Mouse (Mus musculus) stomach, embryonic 16.5 days (tissue): ENCODE data around the gene Naa10. TPM values are rescaled to one million over a fixed set of nuclear protein-coding genes. Genes with fewer than 3 reads are reported as not detected.

Experiments used
- ATAC-seq: fragments of 200-750 bp; cut with Nextera tagmentation; 2 replicates; pipeline ENCODE4 v1.8.0; 2017; ENCODE audit warnings: moderate number of reproducible peaks, moderate TSS enrichment; ENCODE audit not compliant: insufficient read depth, low FRiP score
- H3K27ac ChIP-seq: fragments of 300-500 bp; sonication (generic); 2 replicates; pipeline ENCODE4 v1.5.1; 2014; ENCODE audit warnings: low read length
- H3K27me3 ChIP-seq: fragments of 300-500 bp; sonication (generic); 2 replicates; pipeline ENCODE4 v1.6.1; 2014; ENCODE audit warnings: low read length, control low read depth, mixed read lengths; ENCODE audit not compliant: control insufficient read depth, insufficient read depth
- H3K36me3 ChIP-seq: fragments of 300-500 bp; sonication (generic); 2 replicates; pipeline ENCODE4 v1.6.1; 2014; ENCODE audit warnings: low read length; ENCODE audit not compliant: control insufficient read depth, insufficient read depth
- H3K4me1 ChIP-seq: fragments of 300-500 bp; sonication (generic); 2 replicates; pipeline ENCODE4 v1.6.1; 2014; ENCODE audit warnings: low read length, control low read depth, mixed read lengths; ENCODE audit not compliant: control insufficient read depth, insufficient read depth
- H3K4me2 ChIP-seq: fragments of 300-500 bp; sonication (generic); 2 replicates; pipeline ENCODE4 v1.6.1; 2014; ENCODE audit warnings: low read depth, low read length, mixed read lengths
- H3K4me3 ChIP-seq: fragments of 300-500 bp; sonication (generic); replicated peaks from 2 replicates; pipeline ENCODE4 v1.5.1; 2014; ENCODE audit warnings: mild to moderate bottlenecking, low read length
- H3K9ac ChIP-seq: fragments of 300-500 bp; sonication (generic); 2 replicates; pipeline ENCODE4 v1.6.1; 2014; ENCODE audit warnings: low read length
- H3K9me3 ChIP-seq: fragments of 300-500 bp; sonication (generic); replicated peaks from 2 replicates; pipeline ENCODE4 v1.6.1; 2016; ENCODE audit warnings: low read length, control low read depth; ENCODE audit not compliant: control insufficient read depth
- WGBS: fragments of 180-500 bp; shearing (Covaris S2); extraction: QIAGEN DNeasy Blood & Tissue Kit; methylation state at CpG from one replicate; pipeline ENCODE4 v1.1.7; 2014; 5-methylcytosine and 5-hydroxymethylcytosine counted together
- polyA plus RNA-seq: library from polyadenylated mRNA; unstranded; fragments of >200 nt; fragmentation: Nextera tagmentation; extraction: Ambion mirVana; gene quantifications from 2 replicates; pipeline ENCODE4 v1.2.1, GENCODE M21; 2015

The Naa10 gene
- 126 and 134 TPM in 2 replicates for polyA plus RNA-seq

DNA sequence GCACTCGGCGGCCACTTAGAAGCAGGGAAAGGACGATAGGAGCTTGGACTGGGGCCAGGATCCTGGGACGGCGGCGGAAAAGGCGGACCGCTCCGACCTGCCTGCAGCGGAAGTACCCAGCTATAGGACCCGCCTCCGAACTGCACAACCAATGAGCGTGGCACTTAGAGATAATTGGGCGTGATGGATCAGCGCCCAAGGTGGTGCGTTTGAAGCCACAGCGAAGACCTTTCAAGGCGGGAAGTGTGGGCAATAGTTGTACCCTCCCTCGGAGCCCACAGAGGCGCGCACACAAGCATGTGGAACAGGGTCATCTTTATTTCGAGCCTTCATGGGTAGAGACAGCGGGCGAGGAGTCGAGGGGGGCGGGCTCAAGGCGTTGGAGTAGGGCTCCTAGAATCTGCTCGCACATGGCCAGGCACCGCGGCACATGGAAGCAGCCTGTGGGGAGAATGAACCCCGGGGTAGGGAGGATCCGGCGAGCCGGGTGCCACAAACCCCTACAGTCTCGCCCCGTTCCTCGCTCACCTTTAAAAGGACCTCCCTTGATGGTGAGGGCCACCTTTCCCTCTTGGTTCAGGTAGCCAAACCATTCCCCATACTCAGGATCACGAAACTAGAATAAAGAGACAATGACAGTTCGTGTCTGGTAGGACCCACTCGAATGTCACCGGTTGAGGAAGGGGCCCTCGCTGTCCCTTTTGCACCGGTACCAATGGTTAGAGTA, at the start of gene Naa10, which contains the start of gene Arhgap4:
Naa10 (minus strand) TSS at position 122 of the 727 bp plus-strand sequence.
Arhgap4 (minus strand) TSS at position 48 of the 727 bp plus-strand sequence.
- Histone ChIP-seq H3K27me3 (no peaks in the 10 kb centered on the region), H3K4me3 (peak within 1 kb of the TSS; percentile 60), H3K4me2 (peak within 1 kb of the TSS; percentile 72), H3K9me3 (no peaks in the 10 kb centered on the region), H3K36me3 (no peaks in the 10 kb centered on the region), H3K4me1 (no peaks in the 10 kb centered on the region), H3K9ac (peak within 1 kb of the TSS; percentile 76), H3K27ac (peak within 1 kb of the TSS; percentile 78)
- ATAC-seq: peak; percentile 96
- WGBS: 17% methylated on average over 42 of the region's 43 CpGs

DNA sequence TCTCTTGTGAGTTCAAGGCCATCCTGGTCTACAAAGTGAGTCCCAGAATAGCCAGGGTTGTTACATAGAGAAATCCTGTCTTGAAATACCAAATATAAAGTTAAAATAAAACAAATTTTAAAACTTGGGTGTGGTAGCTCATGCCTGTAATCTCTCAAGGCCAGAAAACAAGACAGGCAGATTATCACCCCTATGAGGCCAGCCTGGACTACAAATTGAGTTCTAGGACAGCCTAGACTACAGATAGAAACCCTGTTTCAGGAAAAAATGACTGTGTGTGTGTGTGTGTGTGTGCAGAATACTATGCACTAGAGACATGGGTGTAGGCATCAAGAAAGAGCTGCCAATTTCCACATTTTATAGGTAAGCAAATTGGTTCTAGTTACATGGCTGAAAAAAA, 49.0 kb upstream of the Naa10 start:
- H3K9ac ChIP-seq: no peak overlapping the region
- H3K27me3 ChIP-seq: no peaks in the 10 kb centered on the region; the same call in 1 of the 2 replicates
- no peaks in the 10 kb centered on the region for H3K9me3 ChIP-seq
- H3K36me3 ChIP-seq: no peaks in the 10 kb centered on the region
- no peak overlapping the region for H3K27ac ChIP-seq
- ATAC-seq: no peak
- H3K4me1 ChIP-seq: no peaks in the 10 kb centered on the region
- H3K4me2 ChIP-seq: no peak overlapping the region
- no peak overlapping the region for H3K4me3 ChIP-seq

DNA sequence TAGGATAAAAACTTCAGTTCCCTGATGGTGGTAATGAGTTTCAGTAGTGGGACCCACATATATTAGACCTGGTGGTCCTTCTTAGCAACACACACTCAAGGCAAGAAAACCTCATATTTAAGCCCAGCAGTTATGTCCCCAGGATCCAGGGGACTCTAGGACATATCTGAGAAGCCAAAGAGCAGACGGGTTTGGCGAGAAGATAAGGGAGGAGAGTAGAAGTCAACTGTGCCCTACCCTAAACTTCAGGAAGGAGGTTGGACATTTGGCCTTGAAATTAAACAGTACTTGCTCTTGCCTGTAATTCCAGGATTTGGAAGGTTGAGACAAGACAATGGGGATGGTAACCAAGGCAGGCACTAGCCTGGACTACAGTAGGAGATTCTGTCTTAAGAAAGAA, 48.0 kb upstream of the Naa10 start:
- no peak for ATAC-seq
- Histone ChIP-seq H3K36me3 (no peaks in the 10 kb centered on the region), H3K9ac (no peak overlapping the region), H3K4me3 (no peak overlapping the region), H3K9me3 (no peaks in the 10 kb centered on the region), H3K4me2 (no peak overlapping the region), H3K27me3 (no peaks in the 10 kb centered on the region; the same call in 1 of the 2 replicates), H3K27ac (no peak overlapping the region), H3K4me1 (no peaks in the 10 kb centered on the region)
- WGBS: 67% methylated on average over 2 of the region's 2 CpGs

DNA sequence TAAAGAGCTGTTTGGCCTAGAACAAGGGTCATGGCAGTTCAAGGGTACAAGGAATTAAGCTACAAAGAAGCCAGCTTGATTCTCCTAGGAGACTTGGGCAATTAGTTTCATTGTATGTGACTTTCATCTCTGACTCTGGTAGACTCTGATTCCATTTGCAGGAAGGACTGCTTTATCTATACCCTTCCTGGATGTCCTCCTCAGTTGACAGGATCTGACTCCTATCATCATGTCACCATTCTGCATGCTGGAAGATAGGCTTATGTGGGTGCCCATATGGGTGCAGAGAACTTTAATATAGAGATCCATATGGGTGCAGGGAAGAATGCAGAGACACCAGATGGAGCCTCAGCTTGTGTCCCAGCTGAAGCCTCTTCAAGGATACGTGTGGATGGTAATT, 47.4 kb upstream of the Naa10 start:
- H3K4me3 ChIP-seq: no peak overlapping the region
- no peak for ATAC-seq
- no peak overlapping the region for H3K27ac ChIP-seq
- H3K9ac ChIP-seq: no peak overlapping the region
- no peak overlapping the region for H3K4me2 ChIP-seq
- no peaks in the 10 kb centered on the region for H3K9me3 ChIP-seq
- H3K4me1 ChIP-seq: 0 out of 2 replicates have a peak, but pooled peaks cover 4% of the 10 kb centered on the region
- H3K36me3 ChIP-seq: no peaks in the 10 kb centered on the region
- WGBS: 90% methylated on average over 1 of the region's 1 CpGs
- H3K27me3 ChIP-seq: no peaks in the 10 kb centered on the region; the same call in 1 of the 2 replicates

DNA sequence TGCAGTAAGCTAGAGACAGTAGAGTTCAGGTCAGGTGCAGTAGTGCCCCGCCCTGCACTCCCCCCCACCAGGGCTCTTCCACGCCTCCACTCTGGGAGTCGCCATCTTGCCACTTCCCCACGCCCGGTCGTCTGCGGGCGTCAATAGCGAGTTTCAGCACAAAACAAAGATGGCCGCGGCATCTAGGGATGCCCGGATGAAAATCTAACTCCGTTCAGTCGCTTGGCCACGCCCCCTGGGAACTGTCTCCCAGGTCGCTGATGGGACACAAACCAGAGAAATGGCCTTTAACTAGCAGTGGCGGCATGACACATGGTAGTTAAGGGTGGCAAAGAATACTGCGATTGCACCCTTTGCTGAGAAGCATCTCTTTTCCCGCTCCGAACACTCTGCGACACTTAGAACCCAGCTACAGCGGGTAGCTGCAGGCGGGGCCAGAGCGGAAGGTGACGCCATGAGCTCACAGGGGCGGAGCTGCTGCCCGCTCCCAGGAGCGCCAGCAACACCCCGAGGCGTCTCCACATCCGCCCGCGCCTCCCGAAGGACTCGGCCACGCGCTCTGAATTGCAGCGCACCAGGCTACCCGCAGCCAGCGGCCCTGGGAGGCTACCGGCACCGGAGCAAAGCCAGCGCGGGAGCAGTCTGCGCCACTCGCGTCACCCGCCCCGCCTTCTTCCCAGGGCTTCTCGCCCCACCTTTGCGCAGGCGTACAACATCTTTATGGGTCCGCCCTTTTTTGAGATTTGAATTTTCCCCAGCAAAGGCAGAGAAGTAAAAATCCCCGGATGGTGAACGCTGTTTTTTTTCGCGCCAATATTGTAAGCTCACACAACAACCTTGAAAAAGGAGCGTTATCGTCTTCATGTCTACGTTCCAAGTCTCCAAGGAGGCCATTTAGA, 45.7 kb upstream of the Naa10 start:
- Histone ChIP-seq H3K9ac (peak overlapping the region; percentile 85), H3K4me1 (peaks cover 11% of the 10 kb centered on the region; the same call in 1 of the 2 replicates), H3K9me3 (no peaks in the 10 kb centered on the region), H3K36me3 (no peaks in the 10 kb centered on the region), H3K27ac (peak overlapping the region; percentile 99), H3K4me3 (peak overlapping the region; percentile 71), H3K4me2 (peak overlapping the region; percentile 48), H3K27me3 (no peaks in the 10 kb centered on the region; the same call in 1 of the 2 replicates)
- 11% methylated on average over 57 of the region's 60 CpGs for WGBS
- peak; percentile 87 for ATAC-seq

DNA sequence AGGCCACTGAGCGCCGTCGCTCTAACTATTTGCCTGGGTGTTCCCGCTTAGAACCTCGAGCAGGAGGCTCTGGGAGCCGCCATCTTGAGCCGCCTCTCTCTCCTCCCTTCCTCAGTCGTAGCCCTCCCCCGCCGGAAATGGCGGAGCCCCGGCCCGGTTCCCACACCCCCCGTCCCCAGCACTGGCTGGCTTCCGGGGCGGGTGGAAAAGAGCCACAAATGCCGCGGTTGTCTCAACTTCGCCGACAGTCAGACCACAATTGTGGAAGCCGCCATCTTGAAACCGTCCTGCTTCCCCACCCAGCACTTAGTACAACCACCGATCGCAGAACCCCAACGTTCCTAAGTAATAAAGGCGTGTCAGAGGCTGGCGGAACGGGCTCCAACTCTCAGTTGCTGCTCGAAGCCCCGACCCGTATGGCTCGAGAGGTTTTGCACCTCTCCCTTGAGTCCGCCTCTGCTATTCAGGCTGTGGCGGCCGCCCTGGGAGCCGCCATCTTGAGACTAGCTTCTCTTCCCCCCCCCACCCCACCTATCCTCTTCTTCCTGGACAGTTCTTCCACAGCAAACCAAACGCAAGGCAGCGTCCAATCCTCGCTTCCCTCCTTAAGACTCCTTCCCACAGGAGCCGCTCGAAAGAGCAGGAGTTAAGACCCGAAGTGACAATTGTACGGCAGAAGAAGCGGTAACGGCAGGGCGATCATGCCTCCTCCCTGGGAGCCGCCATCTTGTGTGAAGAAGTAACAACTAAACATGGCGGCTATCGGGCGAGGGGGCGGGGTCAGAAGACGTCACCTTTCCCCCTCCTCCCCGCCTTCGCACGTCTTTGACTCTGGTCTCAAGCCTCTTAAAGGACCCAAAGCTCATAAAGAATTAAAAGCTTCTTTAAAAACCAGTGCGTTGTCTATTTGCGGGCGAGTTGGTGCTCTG, 44.8 kb upstream of the Naa10 start, which contains the start of gene Hcfc1:
Hcfc1 (minus strand) TSS at position 110 of the 929 bp plus-strand sequence.
- H3K27ac ChIP-seq: peak within 1 kb of the TSS; percentile 99
- peak within 1 kb of the TSS; percentile 85 for H3K9ac ChIP-seq
- peak within 1 kb of the TSS; percentile 71 for H3K4me3 ChIP-seq
- H3K36me3 ChIP-seq: no peaks in the 10 kb centered on the region
- H3K4me2 ChIP-seq: peak within 1 kb of the TSS; percentile 55
- no peaks in the 10 kb centered on the region for H3K9me3 ChIP-seq
- no peaks in the 10 kb centered on the region; the same call in 1 of the 2 replicates for H3K27me3 ChIP-seq
- 14% methylated on average over 58 of the region's 58 CpGs for WGBS
- H3K4me1 ChIP-seq: peaks cover 11% of the 10 kb centered on the region; the same call in 1 of the 2 replicates
- peak; percentile 82 for ATAC-seq

DNA sequence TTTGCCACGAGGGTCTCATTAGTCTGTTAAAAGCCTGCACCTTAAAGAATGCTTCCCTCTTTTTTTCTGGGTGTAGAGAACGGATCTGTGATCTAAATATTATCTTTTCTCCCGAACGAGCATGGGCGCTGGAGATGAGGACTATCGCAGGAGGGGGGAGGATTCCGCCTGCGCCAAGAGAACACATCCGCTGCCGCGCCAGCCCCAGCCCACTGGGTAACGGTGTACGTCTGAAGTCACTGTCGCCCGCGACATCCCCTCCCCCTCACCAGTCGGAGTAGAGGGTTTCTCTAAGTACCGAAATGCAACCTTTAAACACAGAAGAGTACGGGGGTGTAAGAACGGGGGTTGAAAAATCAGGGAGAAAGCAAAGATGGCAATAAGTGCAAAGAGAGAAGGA, 43.6 kb upstream of the Naa10 start:
- peaks cover 11% of the 10 kb centered on the region; the same call in 1 of the 2 replicates for H3K4me1 ChIP-seq
- peak overlapping the region; percentile 71 for H3K4me3 ChIP-seq
- no peaks in the 10 kb centered on the region for H3K9me3 ChIP-seq
- ATAC-seq: no peak
- H3K27ac ChIP-seq: peak overlapping the region; percentile 99
- 22% methylated on average over 20 of the region's 20 CpGs for WGBS
- H3K27me3 ChIP-seq: no peaks in the 10 kb centered on the region; the same call in 1 of the 2 replicates
- no peaks in the 10 kb centered on the region for H3K36me3 ChIP-seq
- H3K9ac ChIP-seq: peak overlapping the region; percentile 85
- peak overlapping the region; percentile 55 for H3K4me2 ChIP-seq

DNA sequence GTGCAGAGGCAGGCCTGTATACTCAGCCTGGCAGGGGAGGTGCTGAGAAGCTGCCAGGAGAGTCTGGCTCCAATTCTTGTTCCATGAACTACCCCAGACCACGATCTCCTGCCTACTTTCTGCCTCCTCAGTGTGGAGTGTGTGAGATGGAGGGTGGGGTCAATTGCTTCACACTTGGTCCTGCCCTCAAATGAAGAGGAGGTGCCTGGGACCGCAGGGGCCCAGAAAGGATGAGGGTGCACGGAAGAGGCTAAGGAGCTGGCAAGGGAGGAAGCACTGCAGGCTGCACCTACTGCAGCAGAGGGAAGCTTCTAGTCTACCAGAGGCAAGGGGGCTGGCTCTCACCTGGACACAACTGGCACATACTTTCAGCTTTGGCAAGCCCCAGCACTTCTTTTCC, 42.6 kb upstream of the Naa10 start:
- H3K4me1 ChIP-seq: peaks cover 11% of the 10 kb centered on the region; the same call in 1 of the 2 replicates
- H3K27me3 ChIP-seq: no peaks in the 10 kb centered on the region; the same call in 1 of the 2 replicates
- peak overlapping the region; percentile 55 for H3K4me2 ChIP-seq
- no peaks in the 10 kb centered on the region for H3K9me3 ChIP-seq
- no peaks in the 10 kb centered on the region for H3K36me3 ChIP-seq
- WGBS: 27% methylated on average over 3 of the region's 3 CpGs
- H3K27ac ChIP-seq: peak overlapping the region; percentile 66; the same call in 1 of the 2 replicates
- no peak for ATAC-seq
- peak overlapping the region; percentile 85 for H3K9ac ChIP-seq
- peak overlapping the region; percentile 71 for H3K4me3 ChIP-seq
